Mouse (Mus musculus) liver, embryonic 13.5 days (tissue): ENCODE data around the gene Nav3. TPM values are rescaled to one million over a fixed set of nuclear protein-coding genes. Genes with fewer than 3 reads are reported as not detected.

Experiments
- ATAC-seq: fragments of 200-750 bp; cut with Nextera tagmentation; 2 replicates; pipeline ENCODE4 v1.8.0; 2017; ENCODE audit warnings: low read depth, mild to moderate bottlenecking, moderate number of reproducible peaks, moderate library complexity
- DNase-seq: peaks from one replicate; pipeline ENCODE4 v3.0.0; 2022
- H3K27ac ChIP-seq: fragments of 300-500 bp; sonication (generic); 2 replicates; pipeline ENCODE4 v1.5.1; 2015; ENCODE audit warnings: moderate library complexity, mild to moderate bottlenecking, inconsistent platforms
- H3K27me3 ChIP-seq: fragments of 300-500 bp; sonication (generic); 2 replicates; pipeline ENCODE4 v1.6.1; 2015; ENCODE audit warnings: mild to moderate bottlenecking, inconsistent platforms
- H3K36me3 ChIP-seq: fragments of 300-500 bp; sonication (generic); 2 replicates; pipeline ENCODE4 v1.6.1; 2015; ENCODE audit warnings: mild to moderate bottlenecking, inconsistent platforms
- H3K4me1 ChIP-seq: fragments of 300-500 bp; sonication (generic); replicated peaks from 2 replicates; pipeline ENCODE4 v1.6.1; 2015; ENCODE audit warnings: inconsistent platforms
- H3K4me2 ChIP-seq: fragments of 300-500 bp; sonication (generic); 2 replicates; pipeline ENCODE4 v1.6.1; 2015; ENCODE audit warnings: inconsistent platforms, mild to moderate bottlenecking, moderate library complexity
- H3K4me3 ChIP-seq: fragments of 300-500 bp; sonication (generic); replicated peaks from 2 replicates; pipeline ENCODE4 v1.5.1; 2015; ENCODE audit warnings: mild to moderate bottlenecking, inconsistent platforms
- H3K9ac ChIP-seq: fragments of 300-500 bp; sonication (generic); 2 replicates; pipeline ENCODE4 v1.6.1; 2015; ENCODE audit warnings: mild to moderate bottlenecking, inconsistent platforms
- H3K9me3 ChIP-seq: fragments of 300-500 bp; sonication (generic); replicated peaks from 2 replicates; pipeline ENCODE4 v1.6.1; 2016; ENCODE audit warnings: inconsistent platforms
- WGBS: fragments of 180-500 bp; shearing (Covaris S2); methylation state at CpG from one replicate; pipeline ENCODE4 v1.1.7; 2015; ENCODE audit not compliant: insufficient replicate concordance; 5-methylcytosine and 5-hydroxymethylcytosine counted together
- polyA plus RNA-seq: library from polyadenylated mRNA; unstranded; fragments of >200 nt; fragmentation: Nextera tagmentation; extraction: Ambion mirVana; gene quantifications from 2 replicates; pipeline ENCODE4 v1.2.1, GENCODE M21; 2015

Nav3 gene
- polyA plus RNA-seq, 1 experiment from 2014 or later: 0.41 TPM

- DNase-seq (no peak), ATAC-seq (no peak)
- H3K36me3 ChIP-seq: no peaks in the 10 kb centered on the region
- no peaks in the 10 kb centered on the region for H3K9me3 ChIP-seq
- H3K9ac ChIP-seq: no peak overlapping the region
- 56% methylated on average over 3 of the region's 3 CpGs for WGBS
- H3K27me3 ChIP-seq: no peaks in the 10 kb centered on the region
- H3K4me2 ChIP-seq: no peak overlapping the region
- H3K27ac ChIP-seq: no peak overlapping the region
- H3K4me3 ChIP-seq: no peak overlapping the region
- no peaks in the 10 kb centered on the region for H3K4me1 ChIP-seq
These were observed 505.7 kb downstream of the Nav3 start for GRCm38 (mm10) chr10:109950296-109950695.

GRCm38 (mm10) chr10:109929319-109929622, 526.7 kb downstream of the Nav3 start:
- no peak for ATAC-seq
- 85% methylated on average over 5 of the region's 5 CpGs for WGBS
- H3K4me3 ChIP-seq: no peak overlapping the region
- no peak overlapping the region for H3K27ac ChIP-seq
- DNase-seq: no peak
- H3K27me3 ChIP-seq: no peaks in the 10 kb centered on the region
- H3K4me1 ChIP-seq: no peaks in the 10 kb centered on the region
- H3K9me3 ChIP-seq: no peaks in the 10 kb centered on the region
- H3K4me2 ChIP-seq: no peak overlapping the region
- H3K9ac ChIP-seq: no peak overlapping the region
- no peaks in the 10 kb centered on the region for H3K36me3 ChIP-seq

- no peak for ATAC-seq
- WGBS: 70% methylated on average over 8 of the region's 8 CpGs
- H3K4me2 ChIP-seq: no peak overlapping the region
- no peaks in the 10 kb centered on the region for H3K4me1 ChIP-seq
- no peaks in the 10 kb centered on the region for H3K27me3 ChIP-seq
- H3K27ac ChIP-seq: no peak overlapping the region
- H3K4me3 ChIP-seq: no peak overlapping the region
- no peaks in the 10 kb centered on the region for H3K9me3 ChIP-seq
- H3K36me3 ChIP-seq: no peaks in the 10 kb centered on the region
- DNase-seq: no peak
- H3K9ac ChIP-seq: no peak overlapping the region
These were observed 527.3 kb downstream of the Nav3 start for GRCm38 (mm10) chr10:109928547-109929318.

- Histone ChIP-seq H3K4me2 (no peak overlapping the region), H3K4me1 (no peaks in the 10 kb centered on the region), H3K27me3 (no peaks in the 10 kb centered on the region), H3K36me3 (no peaks in the 10 kb centered on the region), H3K27ac (no peak overlapping the region), H3K9me3 (no peaks in the 10 kb centered on the region), H3K4me3 (no peak overlapping the region), H3K9ac (no peak overlapping the region)
- whole genome bisulfite sequencing: 33% methylated on average over 3 of the region's 3 CpGs
- ATAC-seq (peak; percentile 54; the same call in 1 of the 2 replicates), DNase-seq (no peak)
These were observed 529.9 kb downstream of the Nav3 start for GRCm38 (mm10) chr10:109926149-109926548.

GRCm38 (mm10) chr10:109924136-109924535, 531.9 kb downstream of the Nav3 start:
- no peaks in the 10 kb centered on the region for H3K36me3 ChIP-seq
- 49% methylated on average over 2 of the region's 2 CpGs for WGBS
- H3K4me2 ChIP-seq: no peak overlapping the region
- H3K4me1 ChIP-seq: no peaks in the 10 kb centered on the region
- H3K9me3 ChIP-seq: no peaks in the 10 kb centered on the region
- H3K9ac ChIP-seq: no peak overlapping the region
- no peaks in the 10 kb centered on the region for H3K27me3 ChIP-seq
- no peak overlapping the region for H3K4me3 ChIP-seq
- DNase-seq (no peak), ATAC-seq (no peak)
- H3K27ac ChIP-seq: no peak overlapping the region

- no peak for ATAC-seq
- Histone ChIP-seq H3K4me3 (no peak overlapping the region), H3K4me1 (no peaks in the 10 kb centered on the region), H3K36me3 (no peaks in the 10 kb centered on the region), H3K4me2 (no peak overlapping the region), H3K27me3 (no peaks in the 10 kb centered on the region), H3K9ac (no peak overlapping the region), H3K27ac (no peak overlapping the region), H3K9me3 (no peaks in the 10 kb centered on the region)
- 53% methylated on average over 11 of the region's 11 CpGs for WGBS
- no peak for DNase-seq
These were observed 534.6 kb downstream of the Nav3 start for GRCm38 (mm10) chr10:109921368-109921767.

GRCm38 (mm10) chr10:109920607-109921187, 535.3 kb downstream of the Nav3 start:
- H3K4me2 ChIP-seq: no peak overlapping the region
- no peaks in the 10 kb centered on the region for H3K36me3 ChIP-seq
- DNase-seq: peak; percentile 1
- no peak overlapping the region for H3K9ac ChIP-seq
- no peak overlapping the region for H3K27ac ChIP-seq
- no peaks in the 10 kb centered on the region for H3K4me1 ChIP-seq
- no peaks in the 10 kb centered on the region for H3K9me3 ChIP-seq
- no peak for ATAC-seq
- H3K4me3 ChIP-seq: no peak overlapping the region
- 14% methylated on average over 6 of the region's 6 CpGs for WGBS
- no peaks in the 10 kb centered on the region for H3K27me3 ChIP-seq

GRCm38 (mm10) chr10:109919515-109919914, 536.5 kb downstream of the Nav3 start:
- H3K9me3 ChIP-seq: no peaks in the 10 kb centered on the region
- H3K27ac ChIP-seq: no peak overlapping the region
- ATAC-seq: no peak
- H3K4me3 ChIP-seq: no peak overlapping the region
- no peak overlapping the region for H3K4me2 ChIP-seq
- no peaks in the 10 kb centered on the region for H3K4me1 ChIP-seq
- no peak overlapping the region for H3K9ac ChIP-seq
- no peaks in the 10 kb centered on the region for H3K36me3 ChIP-seq
- no peak for DNase-seq
- 27% methylated on average over 1 of the region's 1 CpGs for WGBS
- H3K27me3 ChIP-seq: no peaks in the 10 kb centered on the region

GRCm38 (mm10) chr10:109907206-109907605, 548.8 kb downstream of the Nav3 start:
- Histone ChIP-seq H3K4me2 (no peak overlapping the region), H3K4me3 (no peak overlapping the region), H3K4me1 (no peaks in the 10 kb centered on the region), H3K27ac (no peak overlapping the region), H3K36me3 (no peaks in the 10 kb centered on the region), H3K9me3 (no peaks in the 10 kb centered on the region), H3K27me3 (no peaks in the 10 kb centered on the region), H3K9ac (no peak overlapping the region)
- no peak for DNase-seq
- WGBS: 70% methylated on average over 4 of the region's 4 CpGs
- no peak for ATAC-seq

- DNase-seq (no peak), ATAC-seq (no peak)
- no peak overlapping the region for H3K9ac ChIP-seq
- no peaks in the 10 kb centered on the region for H3K27me3 ChIP-seq
- no peak overlapping the region for H3K4me2 ChIP-seq
- H3K36me3 ChIP-seq: no peaks in the 10 kb centered on the region
- no peak overlapping the region for H3K4me3 ChIP-seq
- H3K9me3 ChIP-seq: no peaks in the 10 kb centered on the region
- WGBS: 52% methylated on average over 6 of the region's 6 CpGs
- H3K4me1 ChIP-seq: no peaks in the 10 kb centered on the region
- H3K27ac ChIP-seq: no peak overlapping the region
These were observed 549.6 kb downstream of the Nav3 start for GRCm38 (mm10) chr10:109906413-109906785.

GRCm38 (mm10) chr10:109905649-109906412, 550.2 kb downstream of the Nav3 start:
- Histone ChIP-seq H3K36me3 (no peaks in the 10 kb centered on the region), H3K4me1 (no peaks in the 10 kb centered on the region), H3K27me3 (no peaks in the 10 kb centered on the region), H3K27ac (no peak overlapping the region), H3K4me3 (no peak overlapping the region), H3K4me2 (no peak overlapping the region), H3K9ac (no peak overlapping the region), H3K9me3 (no peaks in the 10 kb centered on the region)
- ATAC-seq (no peak), DNase-seq (no peak)
- 36% methylated on average over 9 of the region's 9 CpGs for WGBS
